Mouse (Mus musculus): Measurements from ENCODE around the gene Gm14137. TPM values are rescaled to one million over a fixed set of nuclear protein-coding genes. Genes with fewer than 3 reads are reported as not detected.

Gene Gm14137
- polyA plus RNA-seq, 1 experiment, result 1.5 TPM

GRCm38 (mm10) chr2:119156681-119157572 is 17.4 kb upstream of the Gm14137 start, which contains the start of gene Rmdn3:
TSS of gene Rmdn3 (minus strand) at chr2:119157034.
- Histone ChIP-seq H3K79me3 (ENCODE audit: low read depth) (peaks cover 12% of the 10 kb centered on the region), H3K36me3 (ENCODE audit: control insufficient read depth, insufficient read depth) (peaks cover 25% of the 10 kb centered on the region), H3K4me3 (ENCODE audit: insufficient read depth, poor library complexity, severe bottlenecking) (peak within 1 kb of the TSS; percentile 97), H3K79me2 (ENCODE audit: control insufficient read depth, insufficient read depth) (peaks cover 34% of the 10 kb centered on the region), H3K27me3 (ENCODE audit: control insufficient read depth, insufficient read depth, insufficient read length) (no peaks in the 10 kb centered on the region), H3ac (ENCODE audit: control insufficient read depth, insufficient read length, low read depth) (peak within 1 kb of the TSS; percentile 86)
- TF ChIP-seq MYOD1 (IDR thresholded peaks at IDR 0.05; ENCODE audit: control insufficient read depth, insufficient read length, low read depth) (no peak), MAX (IDR thresholded peaks at IDR 0.05) (peak; percentile 90)

- no peak overlapping the region for H3K4me3 ChIP-seq (ENCODE audit: insufficient read depth, poor library complexity, severe bottlenecking)
- peaks cover 16% of the 10 kb centered on the region for H3K36me3 ChIP-seq (ENCODE audit: control insufficient read depth, insufficient read depth)
- TF ChIP-seq MAX (IDR thresholded peaks at IDR 0.05), result no peak
- TF ChIP-seq MYOG (IDR thresholded peaks at IDR 0.05; ENCODE audit: control insufficient read depth, extremely low read depth, insufficient read length), result no peak
- TF ChIP-seq MYOD1 (IDR thresholded peaks at IDR 0.05; ENCODE audit: control insufficient read depth, insufficient read length, low read depth), result no peak
- no peak for TF ChIP-seq CEBPB (IDR thresholded peaks at IDR 0.05; ENCODE audit: low read depth)
- no peak for TF ChIP-seq USF1 (IDR thresholded peaks at IDR 0.05; ENCODE audit: low read depth)
- TF ChIP-seq FOSL1 (IDR thresholded peaks at IDR 0.05; ENCODE audit: insufficient read depth, low read length, poor library complexity, severe bottlenecking), result no peak
- TF ChIP-seq CTCF (IDR thresholded peaks at IDR 0.05; ENCODE audit: control insufficient read depth, insufficient read depth, insufficient read length), result no peak
- H3K79me3 ChIP-seq (ENCODE audit: low read depth), result peaks cover 12% of the 10 kb centered on the region
- no peak overlapping the region for H3ac ChIP-seq (ENCODE audit: control insufficient read depth, insufficient read length, low read depth)
- no peaks in the 10 kb centered on the region for H3K27me3 ChIP-seq (ENCODE audit: control insufficient read depth, insufficient read depth, insufficient read length)
- H3K79me2 ChIP-seq (ENCODE audit: control insufficient read depth, insufficient read depth), result peaks cover 34% of the 10 kb centered on the region
Observed at GRCm38 (mm10) chr2:119157836-119158235, 16.5 kb upstream of the Gm14137 start.

GRCm38 (mm10) chr2:119161247-119161646 is 13.1 kb upstream of the Gm14137 start:
- TF ChIP-seq CTCF (IDR thresholded peaks at IDR 0.05; ENCODE audit: control insufficient read depth, insufficient read depth, insufficient read length) (no peak), MAX (IDR thresholded peaks at IDR 0.05) (no peak), FOSL1 (IDR thresholded peaks at IDR 0.05; ENCODE audit: insufficient read depth, low read length, poor library complexity, severe bottlenecking) (no peak)

GRCm38 (mm10) chr2:119163135-119163534 is 11.2 kb upstream of the Gm14137 start:
- Histone ChIP-seq H3ac (ENCODE audit: control insufficient read depth, insufficient read length, low read depth) (no peak overlapping the region), H3K4me3 (ENCODE audit: insufficient read depth, poor library complexity, severe bottlenecking) (no peak overlapping the region), H3K36me3 (ENCODE audit: control insufficient read depth, insufficient read depth) (no peaks in the 10 kb centered on the region), H3K79me3 (ENCODE audit: low read depth) (no peaks in the 10 kb centered on the region), H3K79me2 (ENCODE audit: control insufficient read depth, insufficient read depth) (no peaks in the 10 kb centered on the region), H3K27me3 (ENCODE audit: control insufficient read depth, insufficient read depth, insufficient read length) (no peaks in the 10 kb centered on the region)
- TF ChIP-seq FOSL1 (IDR thresholded peaks at IDR 0.05; ENCODE audit: insufficient read depth, low read length, poor library complexity, severe bottlenecking) (no peak), USF1 (IDR thresholded peaks at IDR 0.05; ENCODE audit: low read depth) (no peak), MYOG (IDR thresholded peaks at IDR 0.05; ENCODE audit: control insufficient read depth, extremely low read depth, insufficient read length) (no peak), MAX (IDR thresholded peaks at IDR 0.05) (no peak), CEBPB (IDR thresholded peaks at IDR 0.05; ENCODE audit: low read depth) (no peak), MYOD1 (IDR thresholded peaks at IDR 0.05; ENCODE audit: control insufficient read depth, insufficient read length, low read depth) (no peak), CTCF (IDR thresholded peaks at IDR 0.05; ENCODE audit: control insufficient read depth, insufficient read depth, insufficient read length) (no peak)

More at GRCm38 (mm10) chr2:119161247-119161646, 13.1 kb upstream of the Gm14137 start:
- no peak overlapping the region for H3K4me3 ChIP-seq (ENCODE audit: insufficient read depth, poor library complexity, severe bottlenecking)
- no peak overlapping the region for H3ac ChIP-seq (ENCODE audit: control insufficient read depth, insufficient read length, low read depth)
- peaks cover 4% of the 10 kb centered on the region for H3K79me2 ChIP-seq (ENCODE audit: control insufficient read depth, insufficient read depth)
- no peaks in the 10 kb centered on the region for H3K27me3 ChIP-seq (ENCODE audit: control insufficient read depth, insufficient read depth, insufficient read length)
- peaks cover 1% of the 10 kb centered on the region for H3K79me3 ChIP-seq (ENCODE audit: low read depth)
- no peaks in the 10 kb centered on the region for H3K36me3 ChIP-seq (ENCODE audit: control insufficient read depth, insufficient read depth)

GRCm38 (mm10) chr2:119163999-119164398 is 10.3 kb upstream of the Gm14137 start:
- no peaks in the 10 kb centered on the region for H3K36me3 ChIP-seq (ENCODE audit: control insufficient read depth, insufficient read depth)
- H3K79me3 ChIP-seq (ENCODE audit: low read depth), result no peaks in the 10 kb centered on the region
- no peaks in the 10 kb centered on the region for H3K27me3 ChIP-seq (ENCODE audit: control insufficient read depth, insufficient read depth, insufficient read length)
- H3K4me3 ChIP-seq (ENCODE audit: insufficient read depth, poor library complexity, severe bottlenecking), result no peak overlapping the region
- TF ChIP-seq CTCF (IDR thresholded peaks at IDR 0.05; ENCODE audit: control insufficient read depth, insufficient read depth, insufficient read length) (no peak), MAX (IDR thresholded peaks at IDR 0.05) (no peak), FOSL1 (IDR thresholded peaks at IDR 0.05; ENCODE audit: insufficient read depth, low read length, poor library complexity, severe bottlenecking) (no peak)
- H3ac ChIP-seq (ENCODE audit: control insufficient read depth, insufficient read length, low read depth), result no peak overlapping the region
- H3K79me2 ChIP-seq (ENCODE audit: control insufficient read depth, insufficient read depth), result no peaks in the 10 kb centered on the region

- no peak for TF ChIP-seq MAX (IDR thresholded peaks at IDR 0.05)
- no peak for TF ChIP-seq MYOG (IDR thresholded peaks at IDR 0.05; ENCODE audit: control insufficient read depth, extremely low read depth, insufficient read length)
- TF ChIP-seq MYOD1 (IDR thresholded peaks at IDR 0.05; ENCODE audit: control insufficient read depth, insufficient read length, low read depth), result no peak
- TF ChIP-seq FOSL1 (IDR thresholded peaks at IDR 0.05; ENCODE audit: insufficient read depth, low read length, poor library complexity, severe bottlenecking), result no peak
- TF ChIP-seq CTCF (IDR thresholded peaks at IDR 0.05; ENCODE audit: control insufficient read depth, insufficient read depth, insufficient read length), result no peak
- TF ChIP-seq CEBPB (IDR thresholded peaks at IDR 0.05; ENCODE audit: low read depth), result no peak
- TF ChIP-seq USF1 (IDR thresholded peaks at IDR 0.05; ENCODE audit: low read depth), result no peak
- Histone ChIP-seq H3K4me3 (ENCODE audit: insufficient read depth, poor library complexity, severe bottlenecking) (no peak overlapping the region), H3K79me3 (ENCODE audit: low read depth) (no peaks in the 10 kb centered on the region), H3K79me2 (ENCODE audit: control insufficient read depth, insufficient read depth) (no peaks in the 10 kb centered on the region), H3ac (ENCODE audit: control insufficient read depth, insufficient read length, low read depth) (no peak overlapping the region), H3K36me3 (ENCODE audit: control insufficient read depth, insufficient read depth) (no peaks in the 10 kb centered on the region), H3K27me3 (ENCODE audit: control insufficient read depth, insufficient read depth, insufficient read length) (no peaks in the 10 kb centered on the region)
Observed at GRCm38 (mm10) chr2:119165401-119165800, 8.9 kb upstream of the Gm14137 start.
